ENCODE assay signal across 19 mouse cellular contexts in the genomic region with DNA sequence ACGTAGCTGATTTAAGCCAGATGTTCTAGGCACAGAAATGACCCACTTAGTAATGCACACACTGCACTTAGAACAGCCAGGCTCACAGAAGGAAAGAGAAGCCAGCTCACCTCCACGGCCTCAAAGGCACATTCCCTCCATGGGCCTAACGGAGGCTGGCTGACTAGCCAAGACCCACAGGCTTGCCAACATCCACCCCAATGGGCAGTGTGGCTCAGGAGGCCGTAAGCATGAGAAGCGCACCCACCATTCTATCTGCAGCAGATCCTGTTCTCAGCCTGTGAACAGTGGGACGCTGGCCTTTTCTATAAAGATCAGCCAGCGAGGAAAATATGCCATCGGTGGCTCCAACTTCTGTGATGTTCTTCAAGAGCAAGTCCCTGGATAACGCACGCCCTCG. TPM values are rescaled to one million over a fixed set of nuclear protein-coding genes. Genes with fewer than 3 reads are reported as not detected.
DNase-seq lines count a peak whose midpoint lies in the region; ATAC-seq and TF ChIP-seq lines count a peak whose summit lies in the region.
"Had no signal": no experiment of that assay in that cellular context is flagged by ENCODE, and none has a peak within 500 bp of the region (broad histone marks: within the 10 kb centered on the region; RNA-seq: fewer than 3 reads in every experiment).

No protein-coding gene starts in this region.

- peaks cover 61% of the 10 kb centered on the region for H3K27me3 ChIP-seq in heart, embryonic 13.5 days (replicated peaks)
- H3K27me3 ChIP-seq in neural tube, embryonic 15.5 days (replicated peaks): peaks cover 21% of the 10 kb centered on the region
- H3K27me3 ChIP-seq in forebrain, postnatal 0 days (ENCODE audit: insufficient read depth, low read length): no peaks in the 10 kb centered on the region
- H3K27me3 ChIP-seq in limb, embryonic 15.5 days: no peaks in the 10 kb centered on the region; the same call in 1 of the 2 replicates
- H3K27me3 ChIP-seq in midbrain, embryonic 13.5 days: peaks cover 64% of the 10 kb centered on the region

- peaks cover 48% of the 10 kb centered on the region for H3K36me3 ChIP-seq in heart, embryonic 13.5 days
- H3K36me3 ChIP-seq in neural tube, embryonic 15.5 days: no peaks in the 10 kb centered on the region
- H3K36me3 ChIP-seq in forebrain, postnatal 0 days (ENCODE audit: insufficient read depth): peaks cover 56% of the 10 kb centered on the region
- H3K36me3 ChIP-seq in limb, embryonic 15.5 days: peaks cover 63% of the 10 kb centered on the region
- H3K36me3 ChIP-seq in midbrain, embryonic 13.5 days: peaks cover 16% of the 10 kb centered on the region; the same call in 1 of the 2 replicates
- H3K36me3 ChIP-seq: midbrain, embryonic 15.5 days had no signal

- DNase-seq in heart, adult 8-10 months (ENCODE audit: low spot score): no peak
- DNase-seq in neural tube, embryonic 10.5 days (ENCODE audit: extremely low spot score, low spot score): no peak
- no peak for DNase-seq in forebrain, postnatal 0 days
- no peak for DNase-seq in urinary bladder, postnatal 25 days (ENCODE audit: low spot score)
- DNase-seq: adrenal gland, postnatal 10 days; cerebellum, adult 11-12 months; cerebellum, postnatal 36 days; gastrocnemius, postnatal 14 days; heart, adult 2 months; heart, postnatal 10 days; right cerebral cortex, adult 18-20 months; thymus, adult 2 months had no signal

- 92% methylated on average over 11 of the region's 11 CpGs for WGBS in heart, embryonic 13.5 days
- 89% methylated on average over 11 of the region's 11 CpGs for WGBS in neural tube, embryonic 15.5 days
- 62% methylated on average over 11 of the region's 11 CpGs for WGBS in forebrain, postnatal 0 days
- 58% methylated on average over 11 of the region's 11 CpGs for WGBS in limb, embryonic 15.5 days
- WGBS in midbrain, embryonic 13.5 days: 87% methylated on average over 11 of the region's 11 CpGs

- ATAC-seq in heart, embryonic 13.5 days (ENCODE audit: extremely low read depth, insufficient number of reproducible peaks, low FRiP score, low TSS enrichment): no peak
- no peak for ATAC-seq in neural tube, embryonic 15.5 days (ENCODE audit: low FRiP score)
- ATAC-seq in forebrain, postnatal 0 days: no peak
- ATAC-seq in limb, embryonic 15.5 days (ENCODE audit: insufficient number of reproducible peaks, low FRiP score, low TSS enrichment, low read depth): no peak
- ATAC-seq in midbrain, embryonic 13.5 days: no peak
- ATAC-seq: lung, postnatal 0 days; midbrain, embryonic 15.5 days had no signal

- H3K4me3 ChIP-seq in heart, embryonic 13.5 days: no peak overlapping the region
- no peak overlapping the region for H3K4me3 ChIP-seq in neural tube, embryonic 15.5 days (replicated peaks)
- H3K4me3 ChIP-seq in forebrain, postnatal 0 days (ENCODE audit: low read depth, low read length): no peak overlapping the region
- H3K4me3 ChIP-seq in limb, embryonic 15.5 days: no peak overlapping the region
- no peak overlapping the region for H3K4me3 ChIP-seq in midbrain, embryonic 13.5 days (replicated peaks)
- H3K4me3 ChIP-seq: heart, adult 2 months had no signal

- peak overlapping the region; percentile 20; the same call in 1 of the 2 replicates for H3K27ac ChIP-seq in heart, embryonic 13.5 days (replicated peaks)
- peak overlapping the region; percentile 15; the same call in 1 of the 2 replicates for H3K27ac ChIP-seq in neural tube, embryonic 15.5 days (replicated peaks)
- peak overlapping the region; percentile 57 for H3K27ac ChIP-seq in forebrain, postnatal 0 days (ENCODE audit: low read depth, low read length)
- H3K27ac ChIP-seq in limb, embryonic 15.5 days: peak overlapping the region; percentile 77
- H3K27ac ChIP-seq in midbrain, embryonic 13.5 days: no peak overlapping the region
- H3K27ac ChIP-seq: heart, adult 2 months; liver, embryonic 14.5 days had no signal

- peaks cover 70% of the 10 kb centered on the region for H3K4me1 ChIP-seq in heart, embryonic 13.5 days
- H3K4me1 ChIP-seq in neural tube, embryonic 15.5 days: peaks cover 43% of the 10 kb centered on the region
- H3K4me1 ChIP-seq in forebrain, postnatal 0 days (ENCODE audit: insufficient read depth): peaks cover 5% of the 10 kb centered on the region
- peaks cover 90% of the 10 kb centered on the region for H3K4me1 ChIP-seq in limb, embryonic 15.5 days
- peaks cover 42% of the 10 kb centered on the region for H3K4me1 ChIP-seq in midbrain, embryonic 13.5 days (replicated peaks)

- TF ChIP-seq CTCF in forebrain, postnatal 0 days (IDR thresholded peaks at IDR 0.05; ENCODE audit: low read depth): no peak

- H3K9ac ChIP-seq in heart, embryonic 13.5 days: 0 out of 2 replicates have a peak overlapping the region, but pooled peaks have one; percentile 10
- no peak overlapping the region for H3K9ac ChIP-seq in neural tube, embryonic 15.5 days (replicated peaks)
- H3K9ac ChIP-seq in forebrain, postnatal 0 days: no peak overlapping the region
- no peak overlapping the region for H3K9ac ChIP-seq in limb, embryonic 15.5 days
- H3K9ac ChIP-seq in midbrain, embryonic 13.5 days (replicated peaks): no peak overlapping the region
- H3K9ac ChIP-seq: liver, embryonic 14.5 days had no signal

- no peak overlapping the region for H3K4me2 ChIP-seq in heart, embryonic 13.5 days
- H3K4me2 ChIP-seq in neural tube, embryonic 15.5 days: no peak overlapping the region
- H3K4me2 ChIP-seq in forebrain, postnatal 0 days (ENCODE audit: low read depth): no peak overlapping the region
- no peak overlapping the region for H3K4me2 ChIP-seq in limb, embryonic 15.5 days
- no peak overlapping the region for H3K4me2 ChIP-seq in midbrain, embryonic 13.5 days (replicated peaks)

- H3K9me3 ChIP-seq in heart, embryonic 13.5 days: no peaks in the 10 kb centered on the region
- H3K9me3 ChIP-seq in neural tube, embryonic 15.5 days (replicated peaks): no peaks in the 10 kb centered on the region
- no peaks in the 10 kb centered on the region for H3K9me3 ChIP-seq in forebrain, postnatal 0 days (ENCODE audit: low read length)
- no peaks in the 10 kb centered on the region for H3K9me3 ChIP-seq in limb, embryonic 15.5 days
- H3K9me3 ChIP-seq in midbrain, embryonic 13.5 days: no peaks in the 10 kb centered on the region
- H3K9me3 ChIP-seq: midbrain, embryonic 15.5 days had no signal

RNA-seq across cellular contexts. Expression of a gene that starts 6.0 kb away (rescaled TPM):
- polyA plus RNA-seq in heart, embryonic 13.5 days (2015; fragmentation: Nextera tagmentation; extraction: Ambion mirVana): 7.8 and 8.9 TPM in 2 replicates
- total RNA-seq in heart, adult 8-10 months (2022): under 1 TPM in 1 of 4 experiments, not detected in 3; 0.66 TPM
- polyA plus RNA-seq in neural tube, embryonic 15.5 days (2015; fragmentation: Nextera tagmentation; extraction: Ambion mirVana): 1.4 and 1.8 TPM in 2 replicates
- total RNA-seq in forebrain, postnatal 0 days (2014; rRNA removed): not detected in 2 replicates
- 0.56 and 1.0 TPM in 2 replicates for polyA plus RNA-seq in forebrain, postnatal 0 days (2015; fragmentation: Nextera tagmentation; extraction: Ambion mirVana)
- polyA plus RNA-seq in limb, embryonic 15.5 days (2015; fragmentation: Nextera tagmentation; extraction: Ambion mirVana): 3.8 and 5.5 TPM in 2 replicates
- polyA plus RNA-seq in midbrain, embryonic 13.5 days (2015; fragmentation: Nextera tagmentation; extraction: Ambion mirVana): 1.3 and 1.9 TPM in 2 replicates

RNA-seq across cellular contexts. Expression of a gene that starts 15.5 kb away (rescaled TPM):
- polyA plus RNA-seq in heart, embryonic 13.5 days (2015; fragmentation: Nextera tagmentation; extraction: Ambion mirVana): 15.4 and 17.1 TPM in 2 replicates
- total RNA-seq in heart, adult 8-10 months (2022): 1 to 10 TPM; 3.5 to 4.8 (median 4.3) TPM
- polyA plus RNA-seq in neural tube, embryonic 15.5 days (2015; fragmentation: Nextera tagmentation; extraction: Ambion mirVana): 3.1 and 6.1 TPM in 2 replicates
- 2.2 and 2.7 TPM in 2 replicates for total RNA-seq in forebrain, postnatal 0 days (2014; rRNA removed)
- polyA plus RNA-seq in forebrain, postnatal 0 days (2015; fragmentation: Nextera tagmentation; extraction: Ambion mirVana): 2.4 and 2.5 TPM in 2 replicates
- 5.6 and 6.0 TPM in 2 replicates for polyA plus RNA-seq in limb, embryonic 15.5 days (2015; fragmentation: Nextera tagmentation; extraction: Ambion mirVana)
- 2.1 and 2.4 TPM in 2 replicates for polyA plus RNA-seq in midbrain, embryonic 13.5 days (2015; fragmentation: Nextera tagmentation; extraction: Ambion mirVana)

RNA-seq across cellular contexts. Expression of a gene that starts 29.1 kb away (rescaled TPM):
- polyA plus RNA-seq in heart, embryonic 13.5 days (2015; fragmentation: Nextera tagmentation; extraction: Ambion mirVana): 15.1 and 15.7 TPM in 2 replicates
- total RNA-seq in heart, adult 8-10 months (2022): 10 to 100 TPM; 26.7 to 36.0 (median 33.4) TPM
- 12.3 and 14.1 TPM in 2 replicates for polyA plus RNA-seq in neural tube, embryonic 15.5 days (2015; fragmentation: Nextera tagmentation; extraction: Ambion mirVana)
- 65.9 and 78.2 TPM in 2 replicates for total RNA-seq in forebrain, postnatal 0 days (2014; rRNA removed)
- 14.6 and 14.7 TPM in 2 replicates for polyA plus RNA-seq in forebrain, postnatal 0 days (2015; fragmentation: Nextera tagmentation; extraction: Ambion mirVana)
- 13.5 and 13.8 TPM in 2 replicates for polyA plus RNA-seq in limb, embryonic 15.5 days (2015; fragmentation: Nextera tagmentation; extraction: Ambion mirVana)
- 16.8 and 17.3 TPM in 2 replicates for polyA plus RNA-seq in midbrain, embryonic 13.5 days (2015; fragmentation: Nextera tagmentation; extraction: Ambion mirVana)

RNA-seq across cellular contexts. Expression of a gene that starts 30.7 kb away (rescaled TPM):
- polyA plus RNA-seq in heart, embryonic 13.5 days (2015; fragmentation: Nextera tagmentation; extraction: Ambion mirVana): 47.6 and 51.6 TPM in 2 replicates
- total RNA-seq in heart, adult 8-10 months (2022): 10 to 100 TPM; 30.9 to 41.7 (median 38.5) TPM
- polyA plus RNA-seq in neural tube, embryonic 15.5 days (2015; fragmentation: Nextera tagmentation; extraction: Ambion mirVana): 66.7 and 75.1 TPM in 2 replicates
- total RNA-seq in forebrain, postnatal 0 days (2014; rRNA removed): 89.5 and 94.8 TPM in 2 replicates
- polyA plus RNA-seq in forebrain, postnatal 0 days (2015; fragmentation: Nextera tagmentation; extraction: Ambion mirVana): 59.8 and 67.5 TPM in 2 replicates
- polyA plus RNA-seq in limb, embryonic 15.5 days (2015; fragmentation: Nextera tagmentation; extraction: Ambion mirVana): 63.3 and 64.5 TPM in 2 replicates
- polyA plus RNA-seq in midbrain, embryonic 13.5 days (2015; fragmentation: Nextera tagmentation; extraction: Ambion mirVana): 50.1 and 55.7 TPM in 2 replicates

RNA-seq across cellular contexts. Expression of a gene that starts 54.1 kb away (rescaled TPM):
- polyA plus RNA-seq in heart, embryonic 13.5 days (2015; fragmentation: Nextera tagmentation; extraction: Ambion mirVana): 43.0 and 44.8 TPM in 2 replicates
- 10 to 100 TPM; 12.8 to 26.9 (median 17.4) TPM for total RNA-seq in heart, adult 8-10 months (2022)
- polyA plus RNA-seq in neural tube, embryonic 15.5 days (2015; fragmentation: Nextera tagmentation; extraction: Ambion mirVana): 20.3 and 33.1 TPM in 2 replicates
- total RNA-seq in forebrain, postnatal 0 days (2014; rRNA removed): 4.8 and 8.5 TPM in 2 replicates
- 19.3 and 22.7 TPM in 2 replicates for polyA plus RNA-seq in forebrain, postnatal 0 days (2015; fragmentation: Nextera tagmentation; extraction: Ambion mirVana)
- polyA plus RNA-seq in limb, embryonic 15.5 days (2015; fragmentation: Nextera tagmentation; extraction: Ambion mirVana): 80.6 and 81.7 TPM in 2 replicates
- 20.0 and 26.3 TPM in 2 replicates for polyA plus RNA-seq in midbrain, embryonic 13.5 days (2015; fragmentation: Nextera tagmentation; extraction: Ambion mirVana)
